Mouse (Mus musculus): Measurements from ENCODE around the gene Tjp3.
A peak's percentile ranks its signal among the peaks of the same experiment; 100 is the strongest.
"Not testable (repeated sequence)": the region's sequence is repeated elsewhere in the genome, so short reads cannot be mapped to it uniquely, and the experiment has no call there.

Gene Tjp3

DNA sequence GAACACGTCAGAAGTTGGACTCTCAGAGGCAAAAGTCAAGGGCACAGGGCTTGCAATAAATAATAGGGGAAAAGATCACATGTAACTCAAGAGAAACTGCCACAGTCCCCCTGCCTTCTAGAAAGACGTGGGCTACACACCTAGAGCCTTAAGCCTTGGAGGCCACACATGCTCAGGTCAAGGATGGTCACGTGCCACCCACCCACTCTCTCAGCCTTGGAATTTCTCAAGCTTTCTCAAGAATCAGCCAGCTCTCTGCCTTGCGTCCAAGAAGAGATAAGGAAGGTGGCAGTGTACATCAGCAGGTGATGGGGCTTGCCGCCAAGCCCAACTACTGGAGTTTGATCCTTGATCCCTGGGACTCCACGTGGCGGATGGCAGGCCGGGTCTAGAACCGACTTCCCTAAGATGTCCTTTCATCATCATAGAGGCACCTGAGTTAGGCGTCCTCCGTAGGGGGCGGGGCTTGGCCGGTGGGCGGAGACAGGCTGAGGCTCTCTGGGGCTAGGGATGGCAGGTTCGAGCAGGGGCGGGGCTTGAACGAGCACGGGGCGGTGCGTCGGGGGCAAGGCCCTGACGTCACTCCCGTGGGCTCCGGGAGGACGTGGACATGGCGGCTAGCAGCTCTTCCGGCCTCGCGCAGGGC, 58.7 kb downstream of the Tjp3 start, which contains the start of gene Zfr2:
TSS of gene Zfr2 (plus strand) at position 576 of the 646 bp plus-strand sequence.
- DNase-seq (ENCODE audit: low spot score in 2 of 2), result peak; percentile 78 to 86

DNA sequence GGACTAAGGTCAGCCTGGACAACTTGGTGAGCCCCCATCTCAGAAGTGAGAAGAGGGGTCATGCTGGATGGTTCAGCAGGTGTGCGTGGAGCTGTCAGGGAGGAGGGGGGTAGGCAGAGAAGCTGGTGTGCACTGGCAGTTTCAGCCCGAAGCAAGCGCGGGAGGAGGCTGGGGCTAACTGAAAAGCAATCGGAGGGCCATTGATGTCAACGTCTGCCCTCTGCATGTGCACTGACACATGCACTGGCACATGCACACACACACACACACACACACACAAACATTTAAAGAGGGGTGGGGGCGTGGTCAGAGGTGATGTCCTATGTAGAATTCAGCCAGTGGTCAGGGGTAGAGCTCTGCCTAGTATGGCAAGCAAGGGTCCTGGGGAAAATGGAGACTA, 59.9 kb downstream of the Tjp3 start:
- DNase-seq (ENCODE audit: low spot score in 2 of 2), result no peak

DNA sequence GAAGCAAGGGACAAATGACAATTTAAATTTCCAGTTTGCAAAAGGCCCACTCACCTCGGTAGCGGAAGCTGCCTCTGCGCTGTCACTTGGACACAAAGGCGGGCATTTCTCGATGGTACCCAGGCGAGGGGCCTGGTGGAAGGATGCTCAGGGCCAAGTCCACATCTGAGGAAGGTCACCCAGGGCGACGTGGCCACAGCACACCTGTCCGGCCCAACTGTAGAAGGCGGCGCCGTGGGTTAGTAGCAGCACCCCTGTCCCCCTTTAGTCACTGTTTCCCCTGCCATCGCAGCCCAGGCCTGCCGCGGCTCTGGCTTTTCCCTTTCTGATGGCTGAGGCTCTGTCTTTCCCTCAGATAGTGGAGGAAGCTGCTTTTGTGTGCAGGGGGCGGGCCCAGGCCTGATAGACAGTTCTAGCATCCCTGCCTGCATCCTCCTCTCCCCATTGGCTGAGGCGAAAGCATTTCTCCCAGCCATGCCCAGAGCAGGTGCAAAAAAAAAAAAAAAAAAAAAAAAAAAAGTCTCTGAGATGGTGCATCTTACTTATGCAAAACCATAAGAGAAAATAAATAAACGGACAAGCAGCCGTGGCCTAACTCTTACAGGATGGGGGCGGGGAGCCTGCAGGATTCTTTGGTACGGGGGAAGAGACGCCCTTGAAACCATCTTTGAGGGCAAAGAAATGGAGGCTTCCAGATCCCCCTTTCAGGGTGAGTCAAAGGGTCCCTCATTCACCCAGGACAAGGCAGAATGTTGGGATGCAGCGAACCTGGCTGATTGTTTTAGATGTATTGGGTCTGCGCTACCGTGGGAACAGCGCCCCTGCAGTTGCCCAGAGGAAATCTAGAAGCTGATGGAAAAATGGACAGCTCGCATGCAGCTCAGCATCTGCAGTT, 60.7 kb downstream of the Tjp3 start, which contains the start of gene Atcay:
TSS of gene Atcay (minus strand) at position 396 of the 895 bp plus-strand sequence.
- DNase-seq (ENCODE audit: low spot score in 2 of 2), result no peak

DNA sequence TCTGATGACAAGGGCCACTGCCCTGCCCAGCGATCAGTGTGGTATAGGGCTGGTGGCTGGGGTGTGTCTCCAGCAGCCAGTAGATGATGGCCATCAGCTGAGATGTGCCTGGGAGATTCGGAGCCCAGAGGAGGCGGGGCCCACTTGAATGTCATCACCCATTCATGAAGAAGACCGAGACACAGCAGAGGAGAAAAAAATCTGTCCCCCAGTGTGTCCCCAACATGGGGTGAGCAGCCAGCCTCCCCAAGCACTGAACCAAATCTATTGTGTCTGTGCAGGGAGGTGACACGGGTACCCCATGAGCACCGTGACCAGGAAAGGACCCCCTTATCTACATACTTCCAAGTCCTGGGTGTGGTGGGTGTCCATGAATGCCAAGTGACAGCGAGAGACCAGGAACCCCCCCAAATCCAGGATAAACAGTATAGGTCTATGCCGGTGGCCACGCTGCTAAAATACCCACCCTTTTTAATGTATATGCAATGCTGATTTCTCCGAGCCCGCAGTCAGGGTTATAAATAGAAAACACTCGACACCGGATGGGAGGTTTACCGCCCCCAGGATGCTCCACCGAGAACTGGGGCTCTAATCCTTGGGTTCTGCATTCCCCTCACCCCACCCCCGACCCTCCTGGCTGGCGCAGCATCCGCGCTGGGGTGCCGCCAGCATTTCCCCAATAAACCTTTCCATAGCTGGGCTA, 61.5 kb downstream of the Tjp3 start:
- no peak for DNase-seq (ENCODE audit: low spot score in 2 of 2)

DNA sequence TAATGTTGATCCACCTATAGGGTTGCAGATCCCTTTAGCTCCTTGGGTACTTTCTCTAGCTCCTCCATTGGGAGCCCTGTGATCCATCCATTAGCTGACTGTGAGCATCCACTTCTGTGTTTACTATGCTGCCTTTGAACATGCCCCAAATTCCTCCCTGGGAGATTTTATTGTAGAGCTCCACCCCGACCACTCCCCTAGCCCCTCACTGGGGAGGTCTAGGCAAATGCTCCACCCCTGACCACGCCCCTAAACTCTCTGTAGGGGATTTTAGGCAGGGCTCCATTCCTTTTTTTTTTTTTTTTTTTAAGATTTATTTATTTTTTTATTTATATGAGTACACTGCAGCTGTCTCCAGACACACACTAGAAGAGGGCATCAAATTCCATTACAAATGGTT, 67.7 kb downstream of the Tjp3 start:
- not testable (repeated sequence) for DNase-seq (ENCODE audit: low spot score in 2 of 2)

All from spleen, postnatal 14 days (tissue).